Mouse (Mus musculus) mature B cell (primary cell): ENCODE results near the gene Trem1.

Source experiments
- in situ Hi-C: fragments of 300-500 bp; cut with MboI; formaldehyde crosslinking; loops from 2 replicates; pipeline ENCODE4 v1.14.3; 2019

The Trem1 gene

DNA sequence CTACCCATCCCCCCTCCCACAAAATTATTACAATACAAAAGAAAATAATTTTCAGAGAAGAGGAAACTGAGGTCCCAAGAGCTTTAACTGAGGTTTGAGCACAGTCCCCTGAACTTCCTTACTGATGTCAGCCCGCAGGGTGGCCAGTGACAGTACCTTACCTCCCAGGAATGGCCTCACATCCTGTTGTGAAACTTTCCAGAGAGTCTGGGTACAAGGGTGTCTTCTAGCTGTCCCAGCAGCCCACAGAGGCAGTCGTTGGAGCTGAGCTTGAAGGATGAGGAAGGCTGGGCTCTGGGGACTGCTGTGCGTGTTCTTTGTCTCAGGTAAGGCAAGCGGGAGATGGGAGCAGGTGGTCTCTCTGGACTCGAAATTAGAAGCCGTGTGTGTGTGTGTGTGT, at the start of gene Trem1:
TSS of gene Trem1 (plus strand) at position 251 of the 400 bp plus-strand sequence.
- in situ Hi-C loops, result no loop called here

DNA sequence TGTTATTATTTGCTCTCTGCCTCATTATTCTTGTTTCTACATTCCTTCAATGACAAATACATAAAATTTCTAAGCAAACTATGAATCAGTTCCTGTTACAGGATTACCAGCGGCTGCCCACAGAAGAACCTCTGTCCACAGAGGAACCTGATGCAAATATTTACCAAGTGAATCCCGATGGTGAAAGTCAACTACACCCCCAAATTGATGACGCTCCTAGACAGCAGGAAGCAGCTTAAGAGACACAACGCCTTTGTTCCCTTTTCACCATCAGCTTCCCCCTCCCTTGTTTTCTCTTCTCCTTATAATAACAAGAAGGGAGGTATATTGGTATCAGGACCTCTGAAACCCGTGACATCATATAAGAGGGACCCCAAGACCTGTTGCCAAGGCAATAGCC, 47.3 kb upstream of the Trem1 start:
- in situ Hi-C loops, result no loop called here

DNA sequence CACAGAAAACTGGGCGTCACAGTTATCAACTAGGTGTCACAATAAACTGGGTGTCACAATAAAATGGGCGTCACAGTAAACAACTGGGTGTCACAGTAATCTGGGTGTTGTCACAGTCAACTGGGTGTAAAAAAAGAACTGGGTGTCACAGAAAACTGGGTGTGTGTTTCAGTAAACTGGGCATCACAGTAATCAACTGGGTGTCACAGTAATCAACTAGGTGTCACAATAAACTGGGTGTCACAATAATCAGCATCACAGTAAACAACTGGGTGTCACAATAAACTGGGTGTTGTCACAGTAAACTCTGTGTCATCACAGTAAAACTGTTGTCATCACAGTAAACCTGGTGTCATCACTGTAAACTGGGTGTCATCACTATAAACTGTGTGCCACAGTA, 40.2 kb upstream of the Trem1 start:
- in situ Hi-C loops, result no loop called here

DNA sequence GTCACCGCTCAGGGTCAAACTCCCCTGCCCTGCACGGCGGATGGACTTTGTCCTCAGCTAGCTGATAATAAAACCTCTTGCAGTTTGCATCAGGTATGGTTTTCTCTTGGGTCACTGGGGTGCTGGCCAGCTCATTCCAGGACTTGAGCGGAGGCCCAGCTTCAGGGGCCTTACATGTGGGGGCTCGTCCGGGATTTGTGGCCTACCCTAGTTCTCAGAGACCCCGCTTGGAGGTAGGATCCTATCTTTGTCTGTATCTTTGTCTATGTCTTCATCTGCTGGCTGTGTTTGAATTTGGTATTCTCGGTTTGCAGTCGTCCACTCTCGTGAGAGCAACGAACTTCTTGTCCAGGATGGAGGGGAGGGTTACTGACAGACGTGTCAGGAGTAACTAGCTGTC, 29.5 kb upstream of the Trem1 start:
- in situ Hi-C loops, result no loop called here

DNA sequence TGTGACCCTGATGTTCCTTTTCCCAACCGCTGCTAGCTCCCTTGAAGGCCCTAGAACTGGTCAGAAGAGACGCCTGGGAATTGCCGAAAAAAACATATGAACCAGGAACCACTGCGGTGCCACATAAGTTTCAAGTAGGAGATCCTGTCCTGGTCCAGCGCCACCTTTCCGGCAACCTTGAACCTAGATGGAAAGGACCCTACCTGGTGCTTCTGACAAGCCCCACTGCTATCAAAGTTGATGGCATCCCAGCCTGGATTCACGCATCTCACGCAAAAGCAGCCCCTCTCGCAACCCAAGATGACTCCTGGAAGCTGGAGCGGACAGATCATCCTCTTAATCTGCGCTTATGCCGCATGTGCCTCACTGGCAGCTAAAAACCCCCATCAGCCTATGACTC, 20.0 kb upstream of the Trem1 start:
- in situ Hi-C loops, result no loop called here

DNA sequence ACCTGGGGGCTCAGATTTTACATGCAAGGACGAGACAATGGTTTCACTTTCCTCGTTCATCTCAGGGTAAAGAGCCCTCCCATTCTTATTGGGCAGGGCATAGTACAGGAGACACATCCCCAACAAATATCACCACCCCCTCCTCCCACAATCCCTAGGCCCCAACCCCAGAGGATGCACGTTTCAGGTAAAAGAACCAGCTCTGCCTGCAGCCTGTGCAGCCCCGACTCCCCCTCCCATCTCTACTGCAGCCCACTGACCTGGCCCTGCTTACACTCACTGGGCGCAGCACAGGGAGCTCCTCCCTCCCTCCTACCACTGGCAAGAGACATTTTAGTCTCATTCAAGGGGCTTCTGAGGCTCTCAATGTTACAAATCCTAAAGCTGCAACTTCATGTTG, 19.1 kb upstream of the Trem1 start:
- in situ Hi-C loops, result no loop called here

DNA sequence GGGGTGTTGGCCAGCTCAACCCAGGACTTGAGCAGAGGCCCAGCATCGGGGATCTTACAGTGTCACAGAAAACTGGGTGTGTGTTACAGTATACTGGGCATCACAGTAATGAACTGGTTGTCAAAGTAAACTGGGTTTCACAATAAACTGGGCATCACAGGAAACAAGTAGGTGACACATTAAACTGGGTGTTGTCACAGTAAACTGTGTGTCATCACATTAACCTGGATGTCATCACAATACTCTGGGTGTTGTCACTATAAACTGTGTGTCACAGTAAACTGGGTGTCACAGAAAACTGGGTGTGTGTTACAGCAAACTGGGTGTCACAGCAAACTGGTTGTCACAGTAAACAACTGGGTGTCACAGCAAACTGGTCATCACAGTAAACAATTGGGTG, 17.1 kb upstream of the Trem1 start:
- in situ Hi-C loops, result no loop called here

DNA sequence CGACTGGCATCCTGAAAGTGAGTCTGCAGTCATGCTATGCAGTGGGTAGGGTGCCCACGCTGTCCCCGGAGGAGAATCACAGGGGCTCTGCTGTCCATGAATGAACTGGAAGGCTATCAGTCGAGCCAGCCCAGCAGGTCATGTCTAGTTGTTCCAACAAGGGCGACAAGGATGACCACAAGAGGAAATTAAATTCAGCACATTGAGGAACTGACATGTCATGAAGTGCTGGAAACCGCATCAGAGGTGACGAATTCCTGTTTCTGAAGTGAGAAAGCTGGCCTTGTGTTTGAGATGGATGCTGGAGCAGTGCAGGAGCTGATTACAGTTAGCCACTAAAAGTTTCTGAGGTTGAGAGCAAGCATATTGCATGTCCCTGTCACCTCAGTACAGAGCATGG, 1.9 kb upstream of the Trem1 start:
- in situ Hi-C loops, result no loop called here

DNA sequence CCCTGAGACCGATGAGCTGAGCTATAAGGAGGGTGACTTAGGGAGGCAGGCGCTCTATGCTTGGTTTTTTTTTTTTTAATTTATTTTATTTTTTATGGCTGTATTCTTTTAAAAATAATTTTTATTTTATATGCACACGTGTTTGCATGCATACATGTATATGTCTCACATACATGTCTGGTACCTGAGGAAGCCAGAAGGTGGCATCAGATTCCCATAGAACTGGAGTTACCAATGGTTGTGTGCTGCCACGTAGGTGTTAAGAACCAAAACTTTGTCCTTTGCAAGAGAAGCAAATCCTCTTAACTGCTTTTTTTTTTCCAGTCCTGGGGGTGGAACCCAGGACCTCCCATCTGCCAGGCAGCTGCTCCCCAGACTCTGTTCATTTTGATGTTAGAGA, 1.2 kb downstream of the Trem1 start:
- in situ Hi-C loops, result no loop called here

DNA sequence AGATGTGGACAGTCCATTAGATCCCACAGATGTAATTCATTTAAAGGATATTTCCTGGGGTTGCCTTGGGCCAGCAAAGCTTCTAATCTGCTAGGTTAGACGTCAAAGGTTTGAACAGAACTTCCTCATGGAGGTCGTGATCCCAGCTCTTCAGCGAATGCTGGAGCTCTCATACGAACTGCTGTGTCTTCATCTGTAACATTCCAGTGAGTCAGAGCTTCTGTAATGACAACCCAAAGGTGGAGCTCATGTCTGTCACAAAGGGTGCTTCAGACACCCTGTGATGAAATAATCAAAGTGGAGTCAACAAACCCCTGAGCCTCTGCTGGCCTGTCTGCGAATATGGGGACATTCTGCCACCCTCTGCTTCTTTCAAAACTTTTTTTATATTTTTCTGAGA, 2.0 kb downstream of the Trem1 start:
- in situ Hi-C loops, result no loop called here

DNA sequence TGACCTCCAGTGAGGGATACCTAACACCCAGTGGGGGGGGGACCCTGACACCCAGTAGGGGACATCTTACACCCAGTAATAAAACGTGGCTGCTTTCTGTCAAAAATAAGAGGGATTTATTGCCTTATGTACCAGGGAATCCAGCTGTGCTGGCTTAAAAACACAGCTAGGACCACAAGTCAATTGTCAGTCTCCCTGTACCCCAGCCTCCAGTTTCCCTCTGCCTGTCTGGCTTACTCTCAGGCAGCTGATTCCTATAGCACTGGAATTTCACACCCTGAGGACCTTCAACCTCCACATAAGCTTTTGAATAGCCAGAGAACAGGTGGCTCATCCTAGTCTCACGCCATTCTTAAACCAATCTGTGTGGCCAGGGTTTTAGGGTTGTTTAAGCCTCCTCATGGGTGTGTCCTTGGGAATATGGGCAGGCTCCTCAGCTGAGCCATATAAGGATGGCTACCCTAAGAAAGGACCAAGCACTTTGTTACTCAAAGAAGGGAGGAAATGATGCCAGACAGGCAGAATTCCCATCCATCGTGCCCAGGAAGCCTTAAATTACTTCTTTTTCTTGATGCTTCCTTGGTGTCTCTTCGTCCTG, 3.3 kb downstream of the Trem1 start:
- in situ Hi-C loops, result no loop called here

DNA sequence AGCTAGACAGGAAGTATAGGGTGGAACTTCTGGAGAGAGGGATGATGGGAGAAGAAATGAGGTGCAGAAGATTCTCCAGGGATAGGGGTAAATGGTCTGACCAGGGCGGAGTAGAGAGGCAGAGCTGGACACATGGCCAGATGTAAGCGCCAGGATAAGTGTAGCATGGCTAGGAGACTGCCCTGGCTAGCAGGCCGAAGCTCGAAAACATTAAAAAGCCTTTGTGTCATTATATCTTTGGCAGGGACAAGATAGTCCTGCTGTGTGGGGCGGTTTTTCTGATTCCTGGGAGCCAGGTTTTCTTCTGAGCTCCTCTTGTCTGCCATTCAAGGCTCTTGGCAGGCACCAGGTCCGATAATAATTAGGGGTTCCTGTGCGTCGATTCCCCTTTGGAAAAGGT, 5.1 kb downstream of the Trem1 start:
- in situ Hi-C loops, result no loop called here

DNA sequence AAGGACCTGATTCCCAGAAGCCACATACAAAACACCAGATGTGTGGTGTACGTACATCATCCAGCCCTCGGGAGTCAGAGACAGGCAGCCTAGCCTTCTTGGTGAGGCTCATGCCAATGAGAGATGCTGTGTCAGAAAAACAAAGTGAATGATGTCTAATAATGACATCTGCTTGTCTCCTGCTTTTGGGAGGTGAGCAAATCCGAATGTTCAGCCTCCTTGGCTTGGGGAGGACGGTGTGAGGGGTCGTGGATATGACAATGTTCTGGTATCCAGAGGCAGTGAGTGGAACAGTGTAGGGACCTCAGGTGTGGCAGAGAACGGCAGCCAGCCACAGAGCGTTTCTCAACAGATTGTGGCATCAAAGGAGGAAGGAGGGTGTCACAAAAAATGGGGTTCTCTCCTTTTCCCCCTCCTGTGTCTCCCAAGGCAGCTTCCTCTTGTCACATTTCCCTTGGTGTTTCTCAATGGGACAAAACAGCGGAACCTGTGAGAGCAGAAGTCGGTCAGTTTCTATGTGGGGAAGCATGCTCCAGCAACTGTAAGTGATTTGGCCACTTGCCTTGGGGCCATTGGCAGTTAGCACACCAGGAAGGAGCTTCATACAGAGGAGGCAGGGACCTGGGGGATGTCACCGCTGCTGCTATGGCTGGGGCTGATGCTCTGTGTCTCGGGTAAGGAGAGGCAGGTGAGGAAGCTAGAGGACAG, 14.8 kb downstream of the Trem1 start, which contains the start of gene Trem3:
TSS of gene Trem3 (plus strand) at position 557 of the 708 bp plus-strand sequence.
- in situ Hi-C loops, result no loop called here

DNA sequence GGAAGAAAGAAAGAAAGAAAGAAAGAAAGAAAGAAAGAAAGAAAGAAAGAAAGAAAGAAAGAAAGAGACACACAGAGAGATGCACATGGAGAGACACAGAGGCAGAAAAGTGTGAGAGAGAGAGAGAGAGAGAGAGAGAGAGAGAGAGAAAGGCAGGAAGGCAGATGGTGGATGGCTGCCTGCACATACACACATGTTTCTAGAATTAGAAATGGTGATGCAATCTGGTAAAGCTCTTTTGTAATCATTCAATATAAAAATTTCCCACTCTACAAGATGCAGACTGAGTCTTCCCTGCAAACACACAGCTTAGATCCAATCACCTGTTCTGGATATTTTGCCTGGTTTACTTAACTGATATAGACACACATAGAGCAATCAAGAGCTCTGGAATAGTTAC, 16.5 kb downstream of the Trem1 start:
- in situ Hi-C loops, result no loop called here

DNA sequence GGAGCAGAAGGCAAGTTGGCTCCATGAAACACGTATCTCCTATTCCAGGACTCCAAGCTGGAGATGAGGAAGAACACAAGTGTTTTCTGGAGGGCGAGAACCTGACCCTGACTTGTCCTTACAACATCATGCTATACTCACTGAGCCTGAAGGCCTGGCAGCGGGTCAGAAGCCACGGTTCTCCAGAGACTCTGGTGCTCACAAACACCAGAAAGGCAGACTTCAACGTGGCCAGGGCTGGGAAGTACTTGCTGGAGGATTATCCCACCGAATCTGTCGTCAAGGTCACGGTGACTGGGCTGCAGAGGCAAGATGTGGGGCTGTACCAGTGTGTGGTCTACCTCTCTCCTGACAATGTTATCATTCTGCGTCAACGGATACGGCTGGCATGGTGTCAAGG, 16.9 kb downstream of the Trem1 start:
- in situ Hi-C loops, result no loop called here

DNA sequence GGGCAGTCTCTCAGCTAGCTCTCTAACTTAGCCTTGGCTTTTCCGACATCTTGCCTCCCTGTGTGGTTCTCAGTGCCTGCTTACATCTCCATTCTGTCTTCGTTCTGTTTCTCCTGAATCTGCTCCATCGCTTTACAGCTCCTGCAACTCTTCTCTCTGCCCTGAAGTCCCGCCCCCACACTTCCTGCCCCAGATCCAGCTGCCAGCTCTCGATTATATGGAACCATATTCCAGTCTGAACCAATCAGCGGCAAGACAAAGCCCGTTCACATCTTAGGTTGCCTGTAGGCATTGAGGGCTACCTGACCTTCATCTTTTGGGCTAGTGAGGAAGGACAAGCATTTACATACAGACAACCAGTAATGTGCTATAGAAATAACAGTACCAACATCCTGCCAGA, 18.1 kb downstream of the Trem1 start:
- in situ Hi-C loops, result no loop called here

DNA sequence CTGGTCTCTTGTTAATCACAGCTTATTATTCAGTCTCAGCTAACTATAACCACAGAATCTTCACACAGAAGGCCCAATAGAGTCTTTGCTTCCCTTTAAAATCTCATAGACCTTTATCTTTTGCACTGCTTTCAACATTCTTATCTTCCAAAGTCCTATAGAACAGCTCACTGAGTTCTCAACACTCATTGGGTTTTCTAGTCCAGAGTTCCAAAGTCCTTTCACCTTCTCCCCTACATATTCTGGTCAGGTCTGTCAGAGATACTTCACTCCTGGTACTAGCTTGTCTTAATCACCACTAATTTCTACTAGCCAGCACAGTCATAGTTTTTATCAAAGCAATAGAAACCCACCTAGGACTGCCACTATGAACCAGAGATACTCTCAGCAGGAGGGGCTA, 24.0 kb downstream of the Trem1 start:
- in situ Hi-C loops, result no loop called here

DNA sequence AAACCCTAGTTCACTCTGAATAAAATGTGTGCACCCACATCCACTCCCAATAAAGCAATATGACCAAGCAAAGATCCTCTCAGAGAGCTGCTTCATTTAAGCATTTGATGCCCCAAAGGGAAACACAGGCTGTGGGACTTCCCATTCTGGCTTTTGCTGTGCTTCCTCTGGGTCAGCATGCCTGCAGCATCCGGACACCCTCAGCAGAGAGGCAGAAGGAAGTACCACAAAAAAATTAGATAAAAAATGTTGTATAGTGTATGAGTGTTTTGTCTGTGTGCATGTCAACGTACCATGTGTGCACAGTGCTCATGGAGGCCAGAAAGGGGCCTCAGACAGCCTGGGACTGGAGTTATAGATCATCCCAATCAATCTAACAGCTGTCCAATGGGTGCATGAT, 29.3 kb downstream of the Trem1 start:
- in situ Hi-C loops, result no loop called here

DNA sequence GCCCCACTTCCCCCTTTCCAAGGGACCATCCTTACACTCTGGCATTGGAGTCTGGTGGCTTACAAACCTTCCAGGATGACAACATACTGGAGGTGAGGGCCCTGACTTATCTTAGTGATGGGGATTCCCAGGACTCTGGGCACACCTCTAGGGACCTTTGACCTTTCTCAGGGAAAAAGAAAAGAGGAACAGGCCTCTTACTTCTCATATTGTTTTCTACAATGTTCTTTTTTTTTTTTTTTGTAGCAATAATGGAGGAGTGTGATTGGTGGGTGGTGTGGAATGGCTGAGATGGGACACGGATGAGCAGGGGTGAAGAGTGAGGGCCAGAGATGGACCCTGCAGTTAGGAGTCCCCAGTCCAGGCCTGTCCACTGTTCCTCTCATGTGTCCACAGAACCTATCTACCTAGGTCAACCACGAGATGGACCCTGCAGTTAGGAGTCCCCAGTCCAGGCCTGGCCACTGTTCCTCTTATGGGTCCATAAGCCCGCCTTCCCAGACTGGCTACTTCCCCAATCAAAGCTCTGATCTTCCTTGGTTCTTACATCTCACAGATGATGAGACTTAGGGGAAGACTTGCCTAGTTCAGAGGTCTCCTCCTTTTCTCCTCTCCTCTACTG, 31.3 kb downstream of the Trem1 start, which contains the start of gene Treml4:
TSS of gene Treml4 (plus strand) at position 555 of the 622 bp plus-strand sequence.
- in situ Hi-C loops, result no loop called here

DNA sequence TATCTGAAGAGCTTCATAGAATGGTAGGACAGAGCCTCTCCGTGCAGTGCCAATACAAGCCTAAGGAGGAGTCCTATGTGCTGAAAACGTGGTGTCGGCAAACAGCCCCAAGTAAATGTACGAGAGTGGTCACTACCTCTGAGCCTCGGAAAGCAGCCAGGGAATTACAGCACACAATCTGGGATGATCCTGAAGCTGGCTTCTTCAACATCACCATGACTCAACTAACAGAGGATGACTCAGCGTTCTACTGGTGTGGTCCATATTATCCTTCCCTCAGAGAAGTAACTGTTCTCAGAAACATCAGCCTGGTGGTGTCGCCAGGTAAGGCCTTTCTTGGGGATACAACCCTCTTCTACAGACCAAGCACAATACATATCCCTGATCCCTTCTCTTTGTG, 32.1 kb downstream of the Trem1 start:
- in situ Hi-C loops, result no loop called here

DNA sequence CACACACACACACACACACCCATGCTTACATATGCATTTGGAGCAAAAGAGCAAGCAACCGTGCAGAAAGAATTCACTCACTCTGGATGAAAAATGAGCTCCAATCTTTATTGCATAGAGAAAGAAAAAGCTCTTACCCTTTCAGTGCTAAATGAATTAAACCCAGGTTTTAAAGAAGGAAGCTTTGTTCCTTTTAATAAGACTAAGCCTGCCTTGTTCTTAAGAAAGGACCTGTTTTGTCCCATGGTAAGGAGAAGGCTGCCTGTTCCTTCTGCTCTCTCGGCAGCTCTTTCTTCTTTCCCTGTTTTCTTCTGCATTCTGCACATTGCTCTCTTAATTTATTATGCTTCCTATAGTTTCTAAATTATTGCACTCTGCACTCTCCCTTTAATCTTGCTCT, 33.6 kb downstream of the Trem1 start:
- in situ Hi-C loops, result no loop called here

DNA sequence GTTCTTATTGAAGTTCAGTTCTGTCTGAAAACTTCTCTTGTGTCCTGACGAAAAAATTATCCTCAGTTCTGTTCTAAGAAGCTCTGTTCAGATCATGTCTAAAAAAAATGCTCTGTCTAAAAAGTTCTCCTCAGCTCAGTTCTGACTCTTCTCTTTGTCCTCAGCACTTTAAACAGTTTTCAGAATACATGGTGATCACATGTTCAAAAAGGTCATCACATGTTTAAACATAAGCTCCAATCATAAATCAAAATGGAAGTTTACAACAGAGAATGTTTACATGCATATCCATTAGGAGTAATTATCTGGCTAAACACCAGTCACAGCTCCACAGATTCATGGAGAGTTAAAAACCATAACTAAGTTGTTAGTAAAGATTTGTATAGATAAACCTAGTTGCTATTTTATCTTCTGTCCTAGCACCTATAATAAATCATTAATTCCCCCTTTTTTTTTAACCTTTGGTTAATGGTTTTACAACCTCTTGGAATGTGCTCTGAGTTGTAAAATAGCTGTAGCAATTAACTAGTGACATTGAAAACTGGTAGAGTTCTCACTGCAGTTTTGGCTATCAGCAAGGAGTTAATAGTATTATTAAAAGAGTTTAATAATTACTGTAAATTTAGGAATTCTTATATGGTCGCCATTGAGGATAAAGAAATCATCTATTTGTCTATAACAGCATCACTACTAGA, 34.2 kb downstream of the Trem1 start:
- in situ Hi-C loops, result no loop called here

DNA sequence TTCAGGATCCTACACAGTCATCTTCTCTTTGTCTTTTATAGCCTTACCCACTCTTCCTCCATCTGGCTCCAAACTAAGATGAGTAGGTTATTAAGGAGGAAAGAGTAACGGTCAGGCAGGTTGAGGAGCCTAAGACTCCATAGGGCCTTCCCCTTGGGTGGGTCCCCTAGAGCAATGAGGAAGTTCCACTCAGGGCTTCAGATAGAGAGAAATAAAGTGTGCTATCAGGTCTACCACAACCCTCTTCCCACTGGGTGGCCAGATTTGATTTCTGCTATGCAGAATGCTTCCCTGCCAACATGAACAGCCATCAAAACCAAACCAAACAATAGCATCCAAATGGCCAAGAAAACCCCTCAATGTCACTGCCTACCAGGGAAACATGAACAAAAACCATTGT, 35.0 kb downstream of the Trem1 start:
- in situ Hi-C loops, result no loop called here
